Mouse (Mus musculus) left cerebral cortex, adult 18-20 months (tissue): ENCODE data around the gene Abhd12. TPM values are rescaled to one million over a fixed set of nuclear protein-coding genes. Genes with fewer than 3 reads are reported as not detected.
"Not testable (repeated sequence)": the region's sequence is repeated elsewhere in the genome, so short reads cannot be mapped to it uniquely, and the experiment has no call there.

ENCODE experiments used
- DNase-seq, 2 experiments: peaks; one replicate each; pipeline ENCODE4 v3.0.0; 2021 to 2022; ENCODE audit warnings: low spot score in 2 of 2, mixed read lengths in 1 of 2
- total RNA-seq, 2 experiments: library from RNA; stranded (reverse); gene quantifications; 2 replicates each; pipeline ENCODE4 v1.2.3; 2021

Abhd12 gene
- total RNA-seq, 2 experiments from 2014 or later, result 320 to 321 TPM

- no peak for DNase-seq
These were observed 5.8 kb upstream of the Abhd12 start for GRCm38 (mm10) chr2:150910295-150910881.

DNA sequence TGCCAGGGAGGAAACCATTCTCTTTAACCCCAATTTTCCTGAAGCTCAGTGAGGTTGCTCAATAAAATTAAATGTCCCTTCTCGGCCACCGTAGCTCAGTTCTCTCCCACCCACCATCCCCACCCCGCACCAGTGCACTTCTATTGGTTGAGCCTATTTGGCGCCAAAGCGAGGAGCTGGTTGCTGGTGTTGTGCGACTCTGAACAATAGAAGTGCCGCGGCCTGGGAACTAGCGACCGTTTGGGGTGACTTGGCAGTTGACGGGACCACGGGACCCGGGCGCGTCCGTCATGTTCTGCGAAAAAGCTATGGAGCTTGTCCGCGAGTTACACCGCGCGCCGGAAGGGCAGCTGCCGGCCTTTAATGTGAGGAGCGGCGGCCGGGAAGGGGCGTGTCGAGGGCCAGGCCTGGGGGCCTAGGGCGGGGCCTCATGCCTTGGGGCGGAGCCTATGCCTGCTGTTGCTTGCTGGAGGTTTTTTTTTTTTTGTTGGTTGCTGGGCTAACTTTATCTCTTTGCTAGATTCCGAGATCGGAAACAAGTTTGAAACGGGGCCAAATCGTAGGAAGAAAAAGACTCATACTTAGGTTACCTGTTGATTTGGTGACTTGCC, 5.0 kb upstream of the Abhd12 start:
- DNase-seq, result peak; percentile 85

DNA sequence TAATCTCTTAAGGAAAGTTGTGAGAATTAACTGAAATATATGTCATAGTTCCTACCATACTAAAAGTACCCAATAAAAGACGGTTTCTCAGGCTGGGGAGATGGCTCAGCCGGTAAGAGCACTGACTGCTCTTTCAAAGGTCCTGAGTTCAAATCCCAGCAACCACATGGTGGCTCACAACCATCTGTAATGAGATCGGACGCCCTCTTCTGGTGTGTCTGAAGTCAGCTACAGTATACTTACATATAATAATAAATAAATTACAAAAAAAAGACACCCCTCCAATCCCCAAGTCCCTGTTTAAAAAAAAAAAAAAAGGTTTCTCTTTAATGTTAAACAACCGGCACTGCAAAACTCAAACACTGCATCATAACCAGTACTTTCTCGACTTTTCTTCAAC, 4.3 kb upstream of the Abhd12 start:
- DNase-seq, result not testable (repeated sequence)

DNA sequence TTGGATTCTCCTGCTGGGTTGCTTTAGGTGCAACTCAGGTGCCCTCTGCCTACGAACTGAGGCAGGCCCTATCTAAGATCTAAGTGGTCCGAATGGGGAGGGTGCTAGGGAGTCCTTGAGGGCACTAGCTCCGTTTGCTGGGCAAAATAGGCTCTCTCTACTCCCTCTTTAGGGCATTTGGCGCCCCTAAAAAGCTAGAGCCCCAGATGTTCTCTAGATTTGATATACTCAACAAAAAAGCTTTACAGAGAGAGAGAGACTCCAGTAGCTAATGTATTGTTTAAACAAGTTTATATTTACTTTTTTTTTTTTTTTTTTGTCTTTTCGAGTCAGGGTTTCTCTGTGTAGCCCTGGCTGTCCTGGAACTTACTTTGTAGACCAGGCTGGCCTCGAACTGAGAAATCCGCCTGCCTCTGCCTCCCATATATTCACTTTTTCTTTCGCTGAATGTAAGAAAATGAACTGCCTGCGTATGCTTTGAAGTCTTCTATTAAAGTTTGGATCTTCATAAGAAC, 452 bp upstream of the Abhd12 start, which contains the start of gene Gins1:
Gene Gins1, plus strand, starts transcription at position 465 of the 515 bp plus-strand sequence.
- DNase-seq, result no peak

DNA sequence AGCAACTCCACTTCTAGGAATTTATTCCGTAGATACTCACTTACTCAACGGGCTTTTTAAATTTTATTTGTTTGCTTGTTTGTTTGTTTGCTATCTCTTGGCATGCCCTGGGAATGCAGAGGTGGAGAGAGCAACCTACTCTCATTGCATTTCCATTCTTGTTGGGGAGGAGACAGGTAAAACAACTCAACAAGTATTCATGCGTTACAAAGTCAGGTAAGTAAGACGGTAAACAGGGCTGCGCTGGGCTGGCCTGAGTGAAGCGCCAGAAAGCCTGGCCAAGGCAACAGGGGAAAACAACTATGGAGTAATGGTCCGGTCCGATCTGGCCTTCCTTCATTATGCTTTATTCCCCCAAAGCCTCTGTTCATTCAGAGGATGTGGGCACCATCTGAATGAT, 2.2 kb downstream of the Abhd12 start:
- no peak for DNase-seq

- no peak for DNase-seq
These were observed 4.2 kb downstream of the Abhd12 start for GRCm38 (mm10) chr2:150900341-150900740.

- no peak for DNase-seq
These were observed 8.8 kb downstream of the Abhd12 start for GRCm38 (mm10) chr2:150895691-150896252.

- DNase-seq, result no peak
These were observed 9.8 kb downstream of the Abhd12 start for GRCm38 (mm10) chr2:150894617-150895267.

GRCm38 (mm10) chr2:150887370-150887769, 17.2 kb downstream of the Abhd12 start:
- DNase-seq, result no peak

GRCm38 (mm10) chr2:150886315-150886714, 18.2 kb downstream of the Abhd12 start:
- no peak for DNase-seq

- DNase-seq, result no peak
These were observed 18.7 kb downstream of the Abhd12 start for GRCm38 (mm10) chr2:150885814-150886213.

- no peak for DNase-seq
These were observed 19.8 kb downstream of the Abhd12 start for GRCm38 (mm10) chr2:150884779-150885110.

DNA sequence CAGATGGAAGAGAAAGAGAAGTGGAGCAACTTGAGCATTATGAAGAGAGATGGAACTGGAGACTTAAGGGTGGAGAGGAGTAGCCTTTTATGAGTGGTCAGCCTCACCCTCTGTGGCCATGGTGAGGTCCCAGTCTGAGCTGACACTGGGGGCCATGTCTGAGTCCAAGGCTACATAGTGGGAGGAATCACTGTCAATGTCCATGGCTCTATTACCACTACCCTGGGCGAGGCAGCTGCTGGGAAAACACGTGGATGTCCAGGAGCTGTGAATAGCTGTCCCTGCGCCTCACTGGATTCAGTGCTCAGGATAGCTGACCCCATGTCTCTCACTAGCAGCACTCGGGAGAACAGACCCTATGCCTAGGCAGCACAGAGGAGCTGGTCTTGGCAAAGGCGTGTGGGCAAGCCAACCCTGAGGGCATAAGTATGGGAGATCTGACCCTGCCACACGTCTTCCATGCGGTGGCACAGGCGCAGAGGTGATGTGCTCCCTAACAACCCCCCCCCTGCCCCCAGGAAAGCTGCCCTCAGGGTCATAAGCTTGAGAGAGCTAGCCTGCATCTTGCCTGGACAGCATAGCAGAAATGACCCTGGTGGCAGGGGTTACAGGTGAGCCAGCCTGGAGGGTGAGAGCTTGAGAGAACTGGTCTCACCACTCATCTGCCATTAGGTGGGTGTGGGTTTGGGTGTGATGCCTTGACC, 20.3 kb downstream of the Abhd12 start:
- DNase-seq, result no peak

DNA sequence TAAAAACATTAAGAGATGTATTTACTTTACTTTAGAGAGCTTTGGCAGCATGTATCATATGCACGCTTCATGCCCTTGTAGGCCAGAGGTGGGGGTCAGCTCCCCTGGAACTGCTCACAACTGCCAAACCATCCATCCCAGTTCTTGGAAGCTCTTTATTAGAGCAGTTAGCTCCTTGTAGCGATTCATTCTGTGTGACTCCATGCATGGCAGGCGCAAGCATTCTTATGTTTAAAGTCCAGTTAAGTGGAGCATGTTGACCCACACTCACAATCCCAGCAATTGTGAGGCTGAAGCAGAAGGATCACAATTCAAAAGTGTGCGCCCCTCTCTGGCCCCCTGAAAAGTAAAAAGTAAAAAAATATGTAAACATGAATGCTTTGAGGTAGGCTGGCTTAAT, 27.0 kb downstream of the Abhd12 start:
- no peak for DNase-seq

DNA sequence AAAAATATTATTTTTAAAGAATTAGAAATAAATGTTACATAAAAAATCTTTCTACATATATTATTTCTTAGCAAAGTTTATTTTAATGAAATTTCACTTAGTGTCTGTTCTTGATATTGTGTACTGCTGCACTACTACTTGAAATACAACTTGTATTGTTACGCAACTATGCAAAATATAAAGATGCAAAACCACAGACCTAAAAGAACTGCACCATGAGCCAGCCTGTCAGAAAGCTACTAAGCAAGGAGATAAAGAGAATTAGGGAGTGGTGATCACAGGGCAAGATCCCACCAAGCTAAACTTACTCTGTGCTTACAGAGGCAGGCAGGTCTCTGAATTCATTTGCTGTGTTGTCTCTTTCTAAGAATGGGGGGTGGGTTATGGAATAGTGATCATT, 29.3 kb downstream of the Abhd12 start:
- no peak for DNase-seq

DNA sequence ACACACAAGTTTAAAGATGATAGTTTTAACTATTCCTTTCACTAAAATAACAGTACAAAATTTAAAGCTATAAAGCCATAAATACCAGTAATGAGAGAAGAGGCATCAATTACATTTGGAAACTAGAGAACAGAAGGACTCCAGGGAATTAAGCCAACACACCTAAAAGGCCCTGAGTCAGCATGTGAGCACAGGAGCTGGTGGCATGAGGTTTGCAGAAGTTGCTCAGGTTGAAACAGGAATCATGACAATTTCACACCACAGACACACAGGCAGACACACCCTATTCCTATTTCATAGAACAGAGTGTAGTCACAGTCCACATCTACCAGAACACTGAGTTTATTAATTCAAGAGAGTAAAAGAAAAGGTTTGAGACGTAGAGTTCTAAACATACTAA, 30.0 kb downstream of the Abhd12 start:
- DNase-seq, result no peak

DNA sequence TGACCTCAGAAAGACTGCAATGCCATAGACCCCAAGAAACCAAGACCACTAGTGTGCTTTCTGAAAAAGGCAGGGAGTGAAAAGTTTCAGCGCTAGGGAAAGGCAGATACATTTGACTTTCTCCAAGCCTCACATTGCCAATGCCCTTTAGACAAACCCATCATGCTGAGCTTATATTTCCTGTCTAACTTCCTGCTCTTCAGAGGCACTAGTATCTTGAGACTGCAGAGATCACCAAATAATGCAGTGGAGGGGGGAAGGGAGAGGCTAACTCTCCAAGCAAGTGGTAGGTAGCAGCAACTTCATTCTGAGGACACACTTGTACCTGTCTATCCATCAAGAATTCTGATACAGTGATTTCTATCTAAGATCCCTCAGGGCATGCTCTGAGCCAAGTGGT, 35.1 kb downstream of the Abhd12 start:
- no peak for DNase-seq

GRCm38 (mm10) chr2:150867021-150867420, 37.5 kb downstream of the Abhd12 start:
- DNase-seq, result no peak

DNA sequence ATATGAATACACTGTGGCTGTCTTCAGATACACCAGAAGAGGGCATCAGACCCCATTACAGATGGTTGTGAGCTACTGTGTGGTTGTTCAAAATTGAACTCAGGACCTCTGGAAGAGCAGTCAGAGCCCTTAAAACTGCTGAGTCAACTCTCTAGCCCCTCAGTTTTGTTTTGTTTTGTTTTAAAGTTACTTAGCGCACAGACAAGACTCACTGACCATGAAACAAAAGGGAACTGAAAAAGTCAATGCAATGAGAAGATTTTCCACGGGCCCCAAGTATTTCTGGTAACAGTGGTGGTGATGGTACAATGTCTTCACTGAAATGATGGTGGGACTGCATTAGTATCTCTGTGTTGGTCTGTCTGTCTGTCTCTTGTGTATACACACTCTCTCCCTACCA, 43.4 kb downstream of the Abhd12 start:
- no peak for DNase-seq

DNA sequence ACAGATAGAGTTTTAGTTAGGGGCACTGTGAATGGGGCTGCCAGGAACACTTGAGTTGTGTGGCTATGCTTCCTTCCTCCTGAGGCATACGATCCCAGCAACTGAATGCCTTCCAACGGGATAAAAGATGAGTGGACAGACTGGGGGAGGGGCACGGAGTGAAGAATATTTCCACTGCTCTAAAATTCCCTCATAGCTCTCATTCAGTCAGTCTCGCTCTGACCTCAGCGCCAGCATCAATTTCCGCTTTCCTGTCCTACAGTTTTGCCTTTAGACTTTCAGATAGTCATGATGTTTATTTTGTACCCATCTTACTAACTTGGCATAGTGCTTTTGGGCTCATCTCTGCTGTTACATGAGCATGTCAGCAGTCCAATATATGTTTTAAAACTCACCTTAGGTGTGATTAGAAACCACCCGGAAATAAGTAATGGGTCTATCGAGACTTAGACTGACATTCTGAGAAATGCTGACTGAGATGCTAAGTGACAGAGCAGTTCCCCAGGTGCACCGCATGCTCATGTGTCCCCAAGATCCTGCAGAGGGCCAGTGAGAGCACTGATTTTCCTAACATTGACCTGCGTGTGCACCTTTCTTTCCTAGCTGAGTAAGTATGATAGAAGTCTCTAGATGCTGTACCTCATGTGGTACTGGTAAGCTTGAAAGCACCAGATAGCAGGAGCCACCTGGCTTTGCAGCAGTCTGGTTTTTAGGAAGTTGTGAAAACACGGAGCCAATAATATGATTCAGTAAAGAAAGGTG, 44.7 kb downstream of the Abhd12 start:
- no peak for DNase-seq
